Mouse (Mus musculus) urinary bladder, postnatal 14 days (tissue): ENCODE measurements around the gene Olfr19.
"Not testable (repeated sequence)": the region's sequence is repeated elsewhere in the genome, so short reads cannot be mapped to it uniquely, and the experiment has no call there.

Experiments used
- DNase-seq: peaks from one replicate; pipeline ENCODE4 v3.0.0; 2021; ENCODE audit warnings: low spot score

Olfr19 gene

GRCm38 (mm10) chr16:16676305-16676704 lies at the start of gene Olfr19:
Gene Olfr19 (minus strand): TSS chr16:16676405.
- no peak for DNase-seq

DNA sequence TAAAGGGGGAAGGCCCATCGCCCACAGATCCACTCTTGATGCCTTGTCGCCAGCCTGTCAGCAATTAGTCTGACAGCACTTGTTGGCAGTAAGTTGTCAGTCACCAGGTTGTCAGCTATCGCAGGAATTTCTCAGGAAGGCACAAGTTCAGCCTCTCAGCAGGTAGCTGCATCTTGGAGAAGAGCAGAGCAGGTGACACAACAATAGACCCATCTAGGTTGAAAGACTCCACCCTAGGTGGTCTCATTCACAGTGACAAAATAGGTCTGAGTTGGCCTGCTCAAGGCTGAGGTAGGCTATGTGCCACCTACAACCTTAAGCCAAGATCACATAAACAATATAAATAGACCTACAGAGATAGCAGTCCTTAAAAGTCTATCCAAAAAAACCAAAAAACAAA lies 8.8 kb upstream of the Olfr19 start:
- no peak for DNase-seq

DNA sequence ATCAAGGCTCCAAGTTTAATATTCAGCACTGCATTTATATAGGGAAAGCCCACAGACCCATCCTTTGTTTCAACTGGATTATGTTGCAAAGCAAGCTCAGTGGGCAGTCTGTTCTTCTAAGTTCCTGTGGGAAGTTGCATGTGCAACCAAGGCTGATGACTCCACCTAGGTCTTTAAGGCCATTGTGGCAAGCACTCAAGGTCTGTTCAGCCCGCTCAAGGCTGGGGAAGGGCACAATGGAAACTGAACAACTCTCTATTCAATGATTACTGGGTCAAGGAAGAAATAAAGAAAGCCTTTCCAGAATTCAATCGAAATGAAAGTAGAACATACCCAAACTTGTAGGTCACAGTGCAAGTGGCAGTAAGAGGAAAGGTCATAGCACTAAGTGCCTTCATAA lies 7.8 kb upstream of the Olfr19 start:
- DNase-seq, result no peak

DNA sequence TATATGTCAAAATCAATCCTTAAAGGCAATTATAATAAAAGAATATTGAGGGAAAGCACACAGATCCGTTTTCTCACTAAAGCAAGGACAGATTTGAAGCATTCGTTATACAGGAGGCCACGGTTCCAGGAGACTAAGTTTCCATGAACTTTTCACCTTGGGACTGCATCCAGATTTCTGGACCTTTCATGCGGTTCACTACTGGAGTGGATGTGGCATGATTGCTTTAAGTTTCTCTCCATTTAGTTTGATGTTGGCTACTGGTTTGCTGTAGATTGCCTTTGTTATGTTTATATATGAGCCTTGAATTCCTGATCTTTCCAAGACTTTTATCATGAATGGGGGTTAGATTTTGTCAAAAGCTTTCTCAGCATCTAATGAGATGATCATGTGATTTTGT lies 11.2 kb downstream of the Olfr19 start:
- DNase-seq, result no peak

DNA sequence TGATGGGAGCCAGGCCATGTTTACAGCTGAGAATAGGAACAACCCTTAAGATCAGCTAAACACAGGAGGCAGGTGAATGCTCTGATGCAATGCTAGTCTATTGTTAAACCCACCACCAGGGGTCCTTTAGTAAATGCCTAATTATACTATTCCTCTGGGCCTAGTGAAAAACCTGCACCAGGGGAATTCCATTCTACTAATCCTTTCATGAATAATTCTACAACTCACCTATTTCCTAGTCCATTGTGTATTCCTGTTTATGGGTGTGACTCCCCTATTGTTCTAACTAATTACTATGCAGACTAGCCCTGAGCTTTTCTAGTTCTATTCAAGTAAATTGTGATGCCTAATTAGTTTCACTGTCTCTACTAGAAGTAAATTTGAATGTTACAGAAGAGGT lies 11.7 kb downstream of the Olfr19 start:
- not testable (repeated sequence) for DNase-seq

- DNase-seq, result no peak
Measured at GRCm38 (mm10) chr16:16645148-16645547, 31.1 kb downstream of the Olfr19 start.

- no peak for DNase-seq
Measured at GRCm38 (mm10) chr16:16633730-16634129, 42.5 kb downstream of the Olfr19 start.
